Mouse (Mus musculus): ENCODE measurements around the gene Hspd1.

DNA sequence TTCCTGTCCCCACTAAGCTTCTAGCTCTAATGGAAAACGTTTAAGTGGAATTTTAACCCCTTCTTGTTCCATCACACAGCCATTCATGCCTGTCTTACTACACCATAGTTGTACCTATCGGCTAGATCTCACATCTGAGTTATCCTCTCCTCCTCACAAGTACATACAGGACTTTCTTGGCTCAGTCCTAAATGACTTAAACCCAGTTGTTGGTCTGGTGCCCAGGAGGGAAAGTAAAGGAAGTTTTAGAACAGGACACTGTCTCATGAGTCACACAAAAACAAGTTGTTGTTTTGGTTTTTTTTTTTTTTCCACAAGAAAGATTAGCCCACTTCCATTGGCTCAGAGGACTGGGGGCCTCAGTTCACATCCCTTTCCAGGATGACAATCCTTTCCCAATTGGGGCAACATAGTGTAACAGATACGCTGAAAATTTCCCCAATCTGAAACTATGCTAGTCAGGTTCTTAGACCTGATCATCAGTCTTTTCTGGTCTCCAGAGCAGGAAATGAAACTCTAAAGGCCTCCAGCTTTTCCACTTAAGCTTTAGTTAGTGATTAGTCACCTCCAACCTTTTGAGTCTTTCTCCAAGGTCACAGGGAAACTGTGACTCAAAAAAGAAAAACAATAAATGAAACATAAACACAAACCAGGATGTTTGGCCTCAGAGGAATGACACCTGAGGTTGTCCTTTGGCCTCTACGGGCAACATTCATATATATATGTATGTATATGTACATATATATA lies 39.0 kb downstream of the Hspd1 start:
- TF ChIP-seq CTCF (IDR thresholded peaks at IDR 0.05; ENCODE audit: low read depth, low read length) (no peak), POLR2A (IDR thresholded peaks at IDR 0.05; ENCODE audit: extremely low read depth, insufficient read depth, low read length) (no peak)

All from liver, adult 2 months (tissue).